Mouse (Mus musculus): Measurements from ENCODE around the gene Mtcl1. TPM values are rescaled to one million over a fixed set of nuclear protein-coding genes. Genes with fewer than 3 reads are reported as not detected.

Mtcl1 gene
- polyA plus RNA-seq, 1 experiment from 2014 or later = 7.6 TPM

DNA sequence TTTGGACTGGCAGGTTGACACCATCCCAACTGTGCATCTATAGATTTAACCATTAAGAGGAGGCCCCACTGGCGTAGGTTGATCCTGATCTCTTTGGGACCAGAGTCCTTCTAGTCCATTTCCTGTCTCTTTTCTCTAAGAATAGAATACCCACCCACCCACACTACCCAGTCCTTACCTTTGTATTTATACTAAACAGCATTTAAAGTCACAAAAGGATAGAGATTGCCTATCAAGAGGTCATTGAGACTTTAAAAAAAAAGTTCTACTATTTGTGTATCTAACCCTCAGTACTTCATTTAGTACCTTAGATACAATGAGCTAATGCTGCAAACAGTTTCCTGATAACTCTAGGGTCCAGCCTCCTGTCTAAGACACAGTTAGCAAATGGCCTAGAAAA lies 35.2 kb downstream of the Mtcl1 start:
- DNase-seq (ENCODE audit: low spot score) = no peak
- H3K9me3 ChIP-seq (replicated peaks) = no peaks in the 10 kb centered on the region
- H3K27ac ChIP-seq = no peak overlapping the region
- no peak overlapping the region for H3K4me3 ChIP-seq
- H3K4me1 ChIP-seq = peaks cover 62% of the 10 kb centered on the region
- peaks cover 20% of the 10 kb centered on the region for H3K36me3 ChIP-seq
- WGBS = 93% methylated on average over 1 of the region's 1 CpGs
- H3K27me3 ChIP-seq (ENCODE audit: low read depth, poor library complexity, severe bottlenecking) = no peaks in the 10 kb centered on the region

DNA sequence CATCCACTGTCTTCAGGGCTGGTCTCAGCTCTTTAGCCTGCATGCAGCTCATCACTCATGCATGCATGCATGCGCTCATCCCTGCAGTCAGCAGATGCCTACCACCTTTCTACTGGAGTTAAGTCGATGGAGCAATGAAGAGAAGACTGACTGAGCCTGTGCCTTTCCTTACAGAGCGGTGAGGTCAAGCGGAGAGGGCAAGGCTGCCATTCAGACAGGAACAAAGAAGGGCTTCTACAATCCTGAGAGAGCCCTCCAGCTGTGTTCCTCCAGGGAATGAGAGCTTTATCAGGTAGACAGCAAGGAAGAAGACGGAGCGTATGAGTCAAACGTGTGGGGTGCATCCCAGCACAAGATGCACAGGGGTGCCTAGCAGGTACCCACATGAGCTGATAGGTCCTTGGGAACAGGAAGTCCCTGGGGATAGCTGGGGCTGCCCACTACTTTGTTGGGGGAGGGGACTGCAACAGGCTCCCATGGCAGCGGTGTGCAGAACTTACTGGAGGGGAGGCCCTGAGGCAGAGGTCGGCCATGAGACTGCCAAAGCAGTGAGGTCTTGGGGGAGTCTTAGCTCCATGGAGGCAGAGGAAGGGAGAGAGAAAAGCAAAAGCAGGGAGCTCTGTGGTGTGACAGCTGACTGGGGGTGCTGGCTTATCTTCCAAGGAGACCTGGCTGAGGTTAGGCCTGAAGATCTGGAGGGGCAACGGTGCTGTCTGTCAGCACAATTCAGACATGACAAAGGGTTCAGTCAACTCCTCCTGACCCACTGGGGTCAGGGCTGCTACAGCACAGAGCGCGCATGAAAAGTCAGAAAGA lies 37.2 kb downstream of the Mtcl1 start:
- H3K4me3 ChIP-seq = no peak overlapping the region
- WGBS = 60% methylated on average over 12 of the region's 12 CpGs
- H3K4me1 ChIP-seq = peaks cover 47% of the 10 kb centered on the region
- H3K27ac ChIP-seq = peak overlapping the region; percentile 78
- H3K27me3 ChIP-seq (ENCODE audit: low read depth, poor library complexity, severe bottlenecking) = no peaks in the 10 kb centered on the region
- H3K9me3 ChIP-seq (replicated peaks) = no peaks in the 10 kb centered on the region
- DNase-seq (ENCODE audit: low spot score) = no peak
- H3K36me3 ChIP-seq = peaks cover 20% of the 10 kb centered on the region

DNA sequence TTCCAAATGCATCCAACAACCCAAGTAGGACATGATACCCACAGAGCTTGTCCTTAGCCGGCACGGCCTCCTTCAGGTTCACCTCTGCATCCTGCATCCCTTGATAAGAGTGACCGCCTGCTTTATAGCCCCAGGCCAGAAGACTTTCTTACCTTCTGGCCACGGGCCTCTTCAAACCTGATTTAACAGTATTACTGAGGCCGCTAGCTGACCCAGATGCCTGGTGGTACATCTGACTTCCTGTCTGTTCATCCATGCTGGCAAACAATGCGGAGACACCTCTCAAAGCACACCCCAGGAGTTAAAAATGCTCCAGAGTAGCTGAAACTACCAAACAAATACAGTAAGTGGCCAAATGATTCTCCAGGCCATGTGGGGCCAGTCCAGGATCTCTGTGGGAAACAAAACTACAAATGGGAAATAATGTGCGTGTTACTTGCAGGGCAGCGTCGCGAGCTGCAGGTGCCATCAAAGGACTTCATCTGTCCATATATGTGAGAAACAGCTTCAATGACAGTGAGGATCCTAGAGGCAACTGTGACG lies 38.6 kb downstream of the Mtcl1 start:
- H3K4me1 ChIP-seq = peaks cover 42% of the 10 kb centered on the region
- peaks cover 20% of the 10 kb centered on the region for H3K36me3 ChIP-seq
- 90% methylated on average over 11 of the region's 11 CpGs for WGBS
- H3K27me3 ChIP-seq (ENCODE audit: low read depth, poor library complexity, severe bottlenecking) = no peaks in the 10 kb centered on the region
- H3K4me3 ChIP-seq = no peak overlapping the region
- no peak overlapping the region for H3K27ac ChIP-seq
- DNase-seq (ENCODE audit: low spot score) = no peak
- H3K9me3 ChIP-seq (replicated peaks) = no peaks in the 10 kb centered on the region

GRCm38 (mm10) chr17:66409070-66409605 lies 40.4 kb downstream of the Mtcl1 start:
- H3K4me1 ChIP-seq = peaks cover 49% of the 10 kb centered on the region
- no peak overlapping the region for H3K27ac ChIP-seq
- H3K27me3 ChIP-seq (ENCODE audit: low read depth, poor library complexity, severe bottlenecking) = no peaks in the 10 kb centered on the region
- no peaks in the 10 kb centered on the region for H3K9me3 ChIP-seq (replicated peaks)
- no peak for DNase-seq (ENCODE audit: low spot score)
- H3K36me3 ChIP-seq = peaks cover 20% of the 10 kb centered on the region
- no peak overlapping the region for H3K4me3 ChIP-seq
- 87% methylated on average over 9 of the region's 9 CpGs for WGBS

- DNase-seq (ENCODE audit: low spot score) = no peak
- Histone ChIP-seq H3K9me3 (replicated peaks) (no peaks in the 10 kb centered on the region), H3K27me3 (ENCODE audit: low read depth, poor library complexity, severe bottlenecking) (no peaks in the 10 kb centered on the region), H3K4me3 (no peak overlapping the region), H3K4me1 (peaks cover 49% of the 10 kb centered on the region), H3K36me3 (peaks cover 20% of the 10 kb centered on the region), H3K27ac (no peak overlapping the region)
- 93% methylated on average over 5 of the region's 5 CpGs for WGBS
Measured at GRCm38 (mm10) chr17:66408400-66408799, 41.1 kb downstream of the Mtcl1 start.

DNA sequence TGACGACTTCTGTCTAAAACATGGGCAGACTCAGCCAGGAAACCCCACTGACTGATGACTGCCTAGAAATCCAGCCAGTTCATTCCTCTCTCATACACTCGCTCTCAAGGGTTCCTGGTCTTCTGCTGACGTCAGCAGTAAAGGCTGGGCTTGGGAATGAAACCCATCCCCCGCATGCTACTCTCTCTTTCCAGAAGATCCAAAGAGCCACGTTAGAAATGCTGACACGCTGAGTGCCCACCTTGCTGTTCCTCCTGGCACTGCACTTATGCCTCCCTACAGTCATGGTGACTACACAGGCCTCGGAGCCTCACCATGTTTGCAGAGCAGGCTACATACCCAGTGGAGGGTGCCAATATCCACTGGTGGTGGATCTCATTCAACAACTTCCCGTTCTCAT lies 41.7 kb downstream of the Mtcl1 start:
- 71% methylated on average over 8 of the region's 8 CpGs for WGBS
- no peak overlapping the region for H3K27ac ChIP-seq

DNA sequence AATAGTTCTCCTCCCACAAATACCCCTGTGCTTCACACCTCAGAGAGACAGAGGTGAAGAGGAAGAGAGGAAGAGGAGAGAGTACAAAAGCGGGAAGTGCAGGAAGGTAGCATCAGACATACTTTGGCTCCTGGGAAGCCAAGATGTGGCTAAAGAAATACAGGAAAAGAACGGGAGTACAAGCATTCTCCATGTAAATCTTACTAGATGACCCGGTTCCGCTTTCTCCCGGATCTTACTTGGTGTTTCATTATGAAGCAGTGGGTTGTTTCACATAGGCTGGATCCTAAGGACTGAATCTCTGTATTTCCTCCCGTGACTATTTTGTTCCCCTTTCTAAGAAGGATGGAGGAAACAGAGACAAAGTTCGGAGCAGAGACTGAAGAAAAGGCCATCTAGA lies 43.9 kb downstream of the Mtcl1 start:
- Histone ChIP-seq H3K9me3 (replicated peaks) (no peaks in the 10 kb centered on the region), H3K27me3 (ENCODE audit: low read depth, poor library complexity, severe bottlenecking) (no peaks in the 10 kb centered on the region), H3K27ac (peak overlapping the region; percentile 6), H3K4me1 (peaks cover 56% of the 10 kb centered on the region), H3K36me3 (peaks cover 12% of the 10 kb centered on the region), H3K4me3 (no peak overlapping the region)
- WGBS = 44% methylated on average over 7 of the region's 7 CpGs
- DNase-seq (ENCODE audit: low spot score) = no peak

More for the DNA sequence above, 41.7 kb downstream of the Mtcl1 start:
- Histone ChIP-seq H3K4me1 (peaks cover 53% of the 10 kb centered on the region), H3K36me3 (peaks cover 20% of the 10 kb centered on the region), H3K9me3 (replicated peaks) (no peaks in the 10 kb centered on the region), H3K4me3 (no peak overlapping the region), H3K27me3 (ENCODE audit: low read depth, poor library complexity, severe bottlenecking) (no peaks in the 10 kb centered on the region)
- no peak for DNase-seq (ENCODE audit: low spot score)

- Histone ChIP-seq H3K4me1 (peaks cover 56% of the 10 kb centered on the region), H3K9me3 (replicated peaks) (no peaks in the 10 kb centered on the region), H3K27me3 (ENCODE audit: low read depth, poor library complexity, severe bottlenecking) (no peaks in the 10 kb centered on the region), H3K27ac (peak overlapping the region; percentile 6), H3K4me3 (no peak overlapping the region), H3K36me3 (peaks cover 8% of the 10 kb centered on the region)
- WGBS = 15% methylated on average over 10 of the region's 10 CpGs
- peak; percentile 51 for DNase-seq (ENCODE audit: low spot score)
Measured at GRCm38 (mm10) chr17:66404883-66405590, 44.5 kb downstream of the Mtcl1 start.

DNA sequence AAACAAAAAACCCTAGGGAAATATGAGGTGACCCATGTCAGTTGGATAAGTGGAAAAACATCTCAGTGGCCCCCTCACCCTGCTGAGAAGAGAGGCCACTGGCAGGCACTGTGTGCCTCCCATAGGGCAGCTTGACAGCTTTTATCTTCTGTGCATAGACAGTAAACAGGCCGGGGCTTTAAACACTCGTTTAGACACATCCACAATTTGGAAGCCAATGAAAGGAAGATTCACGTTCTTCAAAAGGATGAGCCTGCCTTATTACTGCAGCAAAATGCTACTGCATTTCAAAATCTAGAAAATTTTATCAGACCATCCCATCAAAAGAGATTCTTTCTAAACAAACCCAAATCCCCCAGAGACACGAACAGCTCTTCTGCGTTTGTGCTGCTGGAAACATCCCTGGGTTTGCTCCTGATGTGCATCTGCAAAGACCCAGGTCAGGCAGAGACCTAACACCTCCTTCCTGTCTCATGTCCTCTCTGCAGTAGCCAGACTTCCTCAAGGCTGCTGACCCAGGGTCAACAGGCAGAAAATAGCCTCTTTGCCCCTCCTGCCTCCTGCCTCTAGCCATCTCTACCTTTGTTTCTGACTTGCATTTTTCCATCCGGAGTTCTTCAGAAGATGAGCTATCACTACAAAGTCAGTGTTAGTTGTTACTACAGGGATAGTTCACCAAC lies 46.6 kb downstream of the Mtcl1 start:
- no peaks in the 10 kb centered on the region for H3K36me3 ChIP-seq
- no peaks in the 10 kb centered on the region for H3K27me3 ChIP-seq (ENCODE audit: low read depth, poor library complexity, severe bottlenecking)
- H3K27ac ChIP-seq = no peak overlapping the region
- WGBS = 11% methylated on average over 6 of the region's 6 CpGs
- H3K4me1 ChIP-seq = peaks cover 52% of the 10 kb centered on the region
- no peak overlapping the region for H3K4me3 ChIP-seq
- DNase-seq (ENCODE audit: low spot score) = no peak
- no peaks in the 10 kb centered on the region for H3K9me3 ChIP-seq (replicated peaks)

- DNase-seq (ENCODE audit: low spot score) = no peak
- H3K27ac ChIP-seq = peak overlapping the region; percentile 39; the same call in 1 of the 2 replicates
- peaks cover 44% of the 10 kb centered on the region for H3K4me1 ChIP-seq
- H3K27me3 ChIP-seq (ENCODE audit: low read depth, poor library complexity, severe bottlenecking) = no peaks in the 10 kb centered on the region
- no peaks in the 10 kb centered on the region for H3K36me3 ChIP-seq
- no peak overlapping the region for H3K4me3 ChIP-seq
- H3K9me3 ChIP-seq (replicated peaks) = no peaks in the 10 kb centered on the region
- WGBS = 56% methylated on average over 9 of the region's 9 CpGs
Measured at GRCm38 (mm10) chr17:66401596-66402265, 47.8 kb downstream of the Mtcl1 start.

GRCm38 (mm10) chr17:66399780-66400179 lies 49.8 kb downstream of the Mtcl1 start:
- Histone ChIP-seq H3K36me3 (peaks cover 6% of the 10 kb centered on the region; the same call in 1 of the 2 replicates), H3K4me3 (no peak overlapping the region), H3K27ac (no peak overlapping the region), H3K27me3 (ENCODE audit: low read depth, poor library complexity, severe bottlenecking) (no peaks in the 10 kb centered on the region), H3K4me1 (peaks cover 30% of the 10 kb centered on the region), H3K9me3 (replicated peaks) (no peaks in the 10 kb centered on the region)
- DNase-seq (ENCODE audit: low spot score) = no peak
- 83% methylated on average over 4 of the region's 4 CpGs for WGBS

GRCm38 (mm10) chr17:66394571-66394970 lies 55.0 kb downstream of the Mtcl1 start:
- Histone ChIP-seq H3K36me3 (peaks cover 6% of the 10 kb centered on the region; the same call in 1 of the 2 replicates), H3K27ac (no peak overlapping the region), H3K4me3 (no peak overlapping the region), H3K9me3 (replicated peaks) (no peaks in the 10 kb centered on the region), H3K4me1 (peaks cover 8% of the 10 kb centered on the region), H3K27me3 (ENCODE audit: low read depth, poor library complexity, severe bottlenecking) (no peaks in the 10 kb centered on the region)
- DNase-seq (ENCODE audit: low spot score) = no peak
- 49% methylated on average over 9 of the region's 9 CpGs for WGBS

Data from limb, embryonic 10.5 days (tissue).